Mouse (Mus musculus) ovary, adult 10 weeks (tissue): Measurements from ENCODE around the gene Gm20834. TPM values are rescaled to one million over a fixed set of nuclear protein-coding genes. Genes with fewer than 3 reads are reported as not detected.

Experiments used
- polyA plus RNA-seq: library from polyadenylated mRNA; stranded (reverse); fragments of 350-450 nt; fragmentation: Illumina TruSeq; extraction: RNeasy Lipid Tissue Mini Kit (QIAGEN cat#74804); gene quantifications from one replicate; pipeline ENCODE4 v1.2.3, GENCODE M21; 2014

Gm20834 gene
- polyA plus RNA-seq: not detected

GRCm38 (mm10) chrY:10324489-10324888, at the start of gene Gm20834:
Gene Gm20834, minus strand, starts transcription at chrY:10324589.

Other genes starting within 250 kb of the Gm20834 start
- not detected for gene Gm21310, start 177.4 kb downstream of the Gm20834 start, polyA plus RNA-seq
- gene Gm28510, start 88.1 kb upstream of the Gm20834 start, polyA plus RNA-seq: not detected
- not detected for gene Gm20737, start 211.5 kb upstream of the Gm20834 start, polyA plus RNA-seq
- not detected for gene Gm21775, start 228.9 kb upstream of the Gm20834 start, polyA plus RNA-seq